Mouse (Mus musculus) stomach, postnatal 0 days (tissue): ENCODE measurements around the gene Timm10. TPM values are rescaled to one million over a fixed set of nuclear protein-coding genes. Genes with fewer than 3 reads are reported as not detected.
"Not testable (repeated sequence)": the region's sequence is repeated elsewhere in the genome, so short reads cannot be mapped to it uniquely, and the experiment has no call there.

Source experiments
- ATAC-seq: fragments of 200-750 bp; cut with Nextera tagmentation; 2 replicates; pipeline ENCODE4 v1.8.0; 2017; ENCODE audit not compliant: low FRiP score, low TSS enrichment
- DNase-seq: peaks from one replicate; pipeline ENCODE4 v3.0.0-alpha.2; 2016; ENCODE audit warnings: low spot score
- H3K27ac ChIP-seq: fragments of 300-500 bp; sonication (generic); replicated peaks from 2 replicates; pipeline ENCODE4 v1.5.1; 2014; ENCODE audit warnings: mild to moderate bottlenecking, control low read depth
- H3K27me3 ChIP-seq: fragments of 300-500 bp; sonication (generic); 2 replicates; pipeline ENCODE4 v1.6.1; 2014; ENCODE audit warnings: low read length; ENCODE audit not compliant: control insufficient read depth, insufficient read depth
- H3K36me3 ChIP-seq: fragments of 300-500 bp; sonication (generic); 2 replicates; pipeline ENCODE4 v1.6.1; 2014; ENCODE audit warnings: low read length, mixed read lengths; ENCODE audit not compliant: control insufficient read depth, insufficient read depth
- H3K4me1 ChIP-seq: fragments of 300-500 bp; sonication (generic); replicated peaks from 2 replicates; pipeline ENCODE4 v1.6.1; 2014; ENCODE audit warnings: antibody characterized with exemption; ENCODE audit not compliant: control insufficient read depth, insufficient read depth
- H3K4me2 ChIP-seq: fragments of 300-500 bp; sonication (generic); replicated peaks from 2 replicates; pipeline ENCODE4 v1.6.1; 2014; ENCODE audit warnings: low read depth, mild to moderate bottlenecking, control low read depth, moderate library complexity
- H3K4me3 ChIP-seq: fragments of 300-500 bp; sonication (generic); 2 replicates; pipeline ENCODE4 v1.5.1; 2014; ENCODE audit warnings: low read depth, low read length, control low read depth
- H3K9ac ChIP-seq: fragments of 300-500 bp; sonication (generic); 2 replicates; pipeline ENCODE4 v1.6.1; 2014; ENCODE audit warnings: mild to moderate bottlenecking, low read length, control low read depth, mixed read lengths
- H3K9me3 ChIP-seq: fragments of 300-500 bp; sonication (generic); 2 replicates; pipeline ENCODE4 v1.6.1; 2016; ENCODE audit warnings: low read length; ENCODE audit not compliant: control insufficient read depth
- CTCF ChIP-seq: IDR thresholded peaks from 2 replicates; pipeline ENCODE4 v1.5.1; 2016; ENCODE audit warnings: antibody characterized with exemption, low read depth, mild to moderate bottlenecking, moderate library complexity
- EP300 ChIP-seq: optimal IDR thresholded peaks from 2 replicates; pipeline ENCODE3; 2016; ENCODE audit warnings: antibody characterized with exemption
- WGBS: fragments of 180-500 bp; shearing (Covaris S2); extraction: QIAGEN DNeasy Blood & Tissue Kit; methylation state at CpG from one replicate; pipeline ENCODE4 v1.1.7; 2014; 5-methylcytosine and 5-hydroxymethylcytosine counted together
- polyA plus RNA-seq: library from polyadenylated mRNA; unstranded; fragments of >200 nt; fragmentation: Nextera tagmentation; extraction: Ambion mirVana; gene quantifications from 2 replicates; pipeline ENCODE4 v1.2.1, GENCODE M21; 2015

Timm10 gene
- polyA plus RNA-seq, 1 experiment from 2014 or later: 42.3 TPM

GRCm38 (mm10) chr2:84798493-84798921 lies 28.3 kb upstream of the Timm10 start, which contains the start of gene Ube2l6:
TSS of gene Ube2l6 (plus strand) at chr2:84798828.
- Histone ChIP-seq H3K4me1 (no peaks in the 10 kb centered on the region), H3K9ac (peak within 1 kb of the TSS; percentile 63), H3K4me3 (peak within 1 kb of the TSS; percentile 61), H3K27ac (peak within 1 kb of the TSS; percentile 79), H3K27me3 (no peaks in the 10 kb centered on the region), H3K36me3 (0 out of 2 replicates have a peak, but pooled peaks cover 1% of the 10 kb centered on the region), H3K4me2 (peak within 1 kb of the TSS; percentile 95), H3K9me3 (no peaks in the 10 kb centered on the region)
- no peak for TF ChIP-seq EP300
- TF ChIP-seq CTCF: no peak
- DNase-seq: peak; percentile 74
- peak; percentile 78 for ATAC-seq
- WGBS: under 1% methylated on average over 21 of the region's 21 CpGs

GRCm38 (mm10) chr2:84799041-84799561 lies 27.7 kb upstream of the Timm10 start:
- TF ChIP-seq CTCF: peak; percentile 85
- no peak for TF ChIP-seq EP300
- Histone ChIP-seq H3K4me3 (peak overlapping the region; percentile 61), H3K9ac (peak overlapping the region; percentile 63), H3K36me3 (0 out of 2 replicates have a peak, but pooled peaks cover 3% of the 10 kb centered on the region), H3K4me1 (no peaks in the 10 kb centered on the region), H3K9me3 (no peaks in the 10 kb centered on the region), H3K4me2 (peak overlapping the region; percentile 95), H3K27me3 (no peaks in the 10 kb centered on the region), H3K27ac (peak overlapping the region; percentile 79)
- ATAC-seq: peak; percentile 62; the same call in 1 of the 2 replicates
- 0% methylated on average over 16 of the region's 16 CpGs for WGBS
- DNase-seq: peak; percentile 70

DNA sequence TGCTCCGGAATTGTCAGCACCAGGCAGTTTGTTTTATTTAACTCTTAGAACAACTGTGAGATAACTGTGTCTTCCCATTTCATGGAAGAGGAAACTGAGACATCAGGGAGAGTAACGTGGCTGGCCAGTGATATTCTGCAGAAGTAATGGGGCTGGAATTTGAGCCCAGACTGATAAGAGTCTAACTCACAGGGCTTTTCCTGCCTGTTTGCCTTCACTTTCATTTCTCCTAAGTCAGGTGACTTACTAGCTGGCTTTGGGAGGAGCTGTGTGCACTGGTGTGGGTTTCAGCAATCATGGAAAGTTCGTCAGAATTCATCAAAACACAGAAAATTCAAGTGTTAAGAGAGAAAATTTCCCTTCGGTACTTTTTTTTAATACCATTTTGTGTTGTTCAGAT lies 26.5 kb upstream of the Timm10 start:
- Histone ChIP-seq H3K36me3 (0 out of 2 replicates have a peak, but pooled peaks cover 3% of the 10 kb centered on the region), H3K27ac (no peak overlapping the region), H3K4me1 (no peaks in the 10 kb centered on the region), H3K27me3 (no peaks in the 10 kb centered on the region), H3K9ac (no peak overlapping the region), H3K4me3 (no peak overlapping the region), H3K9me3 (no peaks in the 10 kb centered on the region), H3K4me2 (no peak overlapping the region; the same call in 1 of the 2 replicates)
- ATAC-seq: peak; percentile 59; the same call in 1 of the 2 replicates
- DNase-seq: no peak
- WGBS: 70% methylated on average over 4 of the region's 4 CpGs
- no peak for TF ChIP-seq CTCF
- TF ChIP-seq EP300: no peak

- H3K9me3 ChIP-seq, H3K36me3 ChIP-seq, H3K4me3 ChIP-seq, DNase-seq, H3K4me2 ChIP-seq, H3K4me1 ChIP-seq, ATAC-seq, H3K27me3 ChIP-seq, H3K27ac ChIP-seq, H3K9ac ChIP-seq: not testable (repeated sequence)
- WGBS: 73% methylated on average over 5 of the region's 5 CpGs
Measured at GRCm38 (mm10) chr2:84801223-84801622, 25.6 kb upstream of the Timm10 start.

GRCm38 (mm10) chr2:84803963-84804362 lies 22.8 kb upstream of the Timm10 start:
- TF ChIP-seq EP300 (no peak), CTCF (no peak)
- H3K27me3 ChIP-seq: no peaks in the 10 kb centered on the region
- no peak overlapping the region for H3K4me3 ChIP-seq
- no peaks in the 10 kb centered on the region for H3K9me3 ChIP-seq
- no peak for DNase-seq
- H3K4me1 ChIP-seq: no peaks in the 10 kb centered on the region
- no peak overlapping the region for H3K27ac ChIP-seq
- 0 out of 2 replicates have a peak, but pooled peaks cover 3% of the 10 kb centered on the region for H3K36me3 ChIP-seq
- WGBS: 88% methylated on average over 7 of the region's 7 CpGs
- no peak overlapping the region for H3K9ac ChIP-seq
- H3K4me2 ChIP-seq: no peak overlapping the region
- ATAC-seq: no peak

DNA sequence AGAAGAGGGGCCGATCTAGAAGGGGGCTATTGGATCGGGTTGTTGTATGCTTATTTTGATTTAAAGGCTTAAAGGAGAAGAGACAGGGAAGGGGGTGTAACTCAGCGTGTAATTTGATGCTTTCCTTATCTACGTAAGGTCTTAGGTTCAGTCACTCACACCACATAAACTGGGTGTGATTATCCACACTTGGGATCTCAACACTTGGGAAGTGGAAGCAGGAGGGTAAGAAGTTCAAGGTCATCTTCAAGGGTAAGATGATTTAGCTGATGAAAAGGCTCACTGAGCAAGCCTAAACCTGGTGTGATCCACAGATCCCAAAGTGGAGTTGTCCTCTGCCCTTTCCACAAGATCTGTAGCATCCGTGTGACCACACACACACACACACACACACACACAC lies 20.3 kb upstream of the Timm10 start:
- TF ChIP-seq CTCF: no peak
- TF ChIP-seq EP300: no peak
- DNase-seq (no peak), ATAC-seq (no peak)
- H3K9me3 ChIP-seq: no peaks in the 10 kb centered on the region
- H3K4me2 ChIP-seq: no peak overlapping the region
- WGBS: 47% methylated on average over 5 of the region's 5 CpGs
- H3K27me3 ChIP-seq: no peaks in the 10 kb centered on the region
- H3K4me1 ChIP-seq: 0 out of 2 replicates have a peak, but pooled peaks cover 2% of the 10 kb centered on the region
- no peak overlapping the region for H3K4me3 ChIP-seq
- no peak overlapping the region for H3K9ac ChIP-seq
- 0 out of 2 replicates have a peak, but pooled peaks cover 3% of the 10 kb centered on the region for H3K36me3 ChIP-seq
- H3K27ac ChIP-seq: no peak overlapping the region
